Mouse (Mus musculus): ENCODE data around the gene Pi16. TPM values are rescaled to one million over a fixed set of nuclear protein-coding genes. Genes with fewer than 3 reads are reported as not detected.
A peak's percentile ranks its signal among the peaks of the same experiment; 100 is the strongest.

Pi16 gene
- polyA plus RNA-seq, 1 experiment from 2014 or later: 0.37 TPM

DNA sequence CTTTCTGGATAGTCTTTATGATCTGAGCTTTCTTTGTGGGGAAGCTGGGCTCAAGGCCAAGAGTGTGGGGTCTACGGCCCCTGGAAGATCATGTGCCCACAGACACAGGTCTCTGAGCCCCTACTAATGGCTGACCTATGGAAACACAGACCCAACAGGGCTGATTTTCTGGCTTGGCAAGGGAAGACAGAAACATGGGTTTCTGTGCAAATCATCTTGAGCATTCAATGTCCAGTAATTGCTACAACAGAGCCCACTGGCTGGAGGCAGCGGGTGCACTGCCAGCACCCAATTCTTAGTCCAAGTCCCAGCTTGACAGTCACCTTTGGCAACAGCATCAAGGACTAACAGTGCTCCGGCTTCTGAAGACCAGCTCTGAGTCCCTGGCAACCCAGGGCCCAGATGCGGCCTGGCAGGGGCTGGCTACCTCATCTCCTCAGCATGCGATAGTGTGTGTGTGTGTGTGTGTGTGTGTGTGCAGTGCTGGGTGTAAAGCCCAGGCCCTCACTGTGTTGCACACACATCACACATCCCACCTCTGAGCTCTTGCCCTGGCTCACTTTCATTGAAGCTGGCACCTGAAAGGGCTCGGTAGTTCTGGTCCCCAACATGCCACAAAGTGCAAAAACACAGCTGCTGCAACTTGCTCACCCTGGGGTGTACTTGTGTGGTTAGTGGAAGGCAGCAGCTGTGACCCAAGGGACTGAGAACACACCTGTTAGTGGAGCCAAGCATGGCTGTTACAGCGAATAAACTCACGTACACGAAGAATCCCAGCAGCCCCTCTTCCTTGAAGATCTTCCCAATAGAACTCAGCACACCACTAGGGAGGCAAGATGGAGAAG is 20.7 kb downstream of the Pi16 start:
- H3K4me3 ChIP-seq: no peak overlapping the region
- no peak overlapping the region for H3K27ac ChIP-seq
- H3K9me3 ChIP-seq (replicated peaks): no peaks in the 10 kb centered on the region
- no peak overlapping the region for H3K9ac ChIP-seq
- no peaks in the 10 kb centered on the region for H3K27me3 ChIP-seq (replicated peaks)
- H3K4me2 ChIP-seq: no peak overlapping the region
- H3K4me1 ChIP-seq: peaks cover 29% of the 10 kb centered on the region
- peaks cover 84% of the 10 kb centered on the region for H3K36me3 ChIP-seq
- ATAC-seq: no peak
- WGBS (ENCODE audit: insufficient replicate concordance): 88% methylated on average over 9 of the region's 9 CpGs

DNA sequence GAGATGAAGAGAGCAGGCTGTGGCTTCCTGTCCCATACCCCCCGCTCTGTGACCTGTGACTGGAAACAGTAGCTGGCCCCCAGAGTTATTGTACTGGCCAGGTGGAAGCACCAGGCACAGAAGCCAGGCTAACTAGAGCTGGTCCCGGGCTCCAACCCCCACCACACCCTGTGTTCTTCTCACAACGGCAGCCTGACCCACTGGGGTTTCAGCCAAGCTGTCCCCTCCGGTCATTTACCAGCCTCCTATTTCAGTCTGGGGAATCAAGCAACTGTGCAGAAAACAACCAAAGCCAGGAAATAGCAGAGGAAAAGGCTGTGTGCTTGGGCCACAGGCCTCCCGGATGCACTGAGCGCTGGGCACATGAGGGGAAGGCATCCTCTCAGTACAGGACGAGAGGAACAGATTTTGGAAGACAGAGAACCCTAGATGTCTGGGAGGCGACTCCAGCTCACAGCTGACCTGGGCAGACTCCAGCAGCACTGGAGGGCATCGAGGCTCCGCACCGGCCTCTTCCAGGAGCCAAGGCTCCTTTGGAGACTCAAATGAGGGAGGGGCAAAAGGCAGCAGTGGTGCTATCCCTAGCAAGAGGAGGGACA is 21.8 kb downstream of the Pi16 start:
- Histone ChIP-seq H3K4me3 (no peak overlapping the region), H3K9ac (no peak overlapping the region), H3K27ac (0 out of 2 replicates have a peak overlapping the region, but pooled peaks have one; percentile 8), H3K4me2 (no peak overlapping the region), H3K27me3 (replicated peaks) (no peaks in the 10 kb centered on the region), H3K4me1 (peaks cover 39% of the 10 kb centered on the region), H3K9me3 (replicated peaks) (no peaks in the 10 kb centered on the region), H3K36me3 (peaks cover 84% of the 10 kb centered on the region)
- no peak for ATAC-seq
- 80% methylated on average over 11 of the region's 11 CpGs for WGBS (ENCODE audit: insufficient replicate concordance)

DNA sequence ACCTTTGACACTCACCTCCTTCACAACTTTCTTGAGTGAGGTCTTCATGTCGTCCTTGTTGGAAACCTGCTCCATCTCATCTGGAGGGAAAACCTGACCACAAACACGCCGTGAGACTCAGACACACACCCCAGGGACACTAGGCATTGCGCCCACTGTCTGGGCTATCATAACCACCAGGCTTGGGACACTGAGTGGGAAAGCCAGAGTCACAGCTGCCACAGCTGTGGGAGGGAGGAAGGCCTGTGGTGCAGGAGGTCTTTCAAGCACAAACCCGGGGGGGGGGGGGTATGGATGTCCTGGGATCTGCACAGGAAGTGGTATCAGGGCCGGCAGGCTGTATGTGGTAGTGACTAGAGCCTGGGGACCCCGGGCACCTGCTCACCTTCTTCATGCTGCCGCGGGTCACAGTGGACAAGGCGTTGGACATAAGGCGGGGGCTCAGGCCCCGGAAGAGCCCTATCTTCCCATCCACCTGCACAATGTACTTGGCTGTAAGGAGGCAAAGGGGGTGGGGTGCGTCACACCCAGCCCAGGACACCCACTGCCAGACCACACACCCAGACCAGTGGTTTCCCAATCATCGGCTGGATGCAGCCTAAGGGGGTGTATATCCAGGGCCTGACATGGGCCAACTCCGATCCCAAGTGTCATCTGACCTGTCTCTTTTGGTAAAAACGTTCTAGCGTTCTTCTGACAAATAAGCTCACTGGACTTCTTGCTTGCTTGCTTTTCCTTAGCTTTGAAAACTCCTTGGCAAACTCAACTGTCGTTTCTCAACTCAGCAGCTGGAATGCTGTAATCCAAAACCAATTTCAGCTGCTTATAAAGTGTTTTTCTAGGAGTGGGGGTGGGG is 23.2 kb downstream of the Pi16 start:
- Histone ChIP-seq H3K4me1 (peaks cover 45% of the 10 kb centered on the region), H3K27ac (0 out of 2 replicates have a peak overlapping the region, but pooled peaks have one; percentile 6), H3K27me3 (replicated peaks) (no peaks in the 10 kb centered on the region), H3K4me3 (no peak overlapping the region), H3K36me3 (peaks cover 81% of the 10 kb centered on the region), H3K4me2 (no peak overlapping the region), H3K9me3 (replicated peaks) (no peaks in the 10 kb centered on the region), H3K9ac (no peak overlapping the region)
- 75% methylated on average over 18 of the region's 18 CpGs for WGBS (ENCODE audit: insufficient replicate concordance)
- no peak for ATAC-seq

DNA sequence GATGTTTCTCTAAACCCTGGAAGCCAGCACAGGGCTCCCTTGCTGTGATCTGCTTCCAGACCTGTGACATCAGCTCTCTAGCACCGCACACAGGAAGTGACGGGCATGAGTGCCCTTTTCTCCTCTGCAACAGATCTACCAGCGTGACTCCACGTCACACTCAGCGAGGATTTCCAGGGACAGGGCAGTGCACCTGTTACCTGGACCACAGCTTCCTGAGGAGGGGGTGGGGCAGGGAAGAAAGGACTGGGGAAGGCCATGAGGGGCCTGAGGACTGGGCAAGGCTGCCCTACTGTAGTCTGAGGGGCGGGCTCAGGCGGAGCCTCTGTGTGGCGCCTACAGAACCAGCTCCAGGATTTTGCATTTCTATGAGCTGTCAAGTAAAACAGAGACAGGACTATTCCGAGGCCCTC is 24.1 kb downstream of the Pi16 start:
- H3K27ac ChIP-seq: peak overlapping the region; percentile 66
- H3K36me3 ChIP-seq: peaks cover 72% of the 10 kb centered on the region
- H3K9ac ChIP-seq: no peak overlapping the region
- no peaks in the 10 kb centered on the region for H3K9me3 ChIP-seq (replicated peaks)
- WGBS (ENCODE audit: insufficient replicate concordance): 43% methylated on average over 9 of the region's 9 CpGs
- H3K27me3 ChIP-seq (replicated peaks): no peaks in the 10 kb centered on the region
- H3K4me1 ChIP-seq: peaks cover 55% of the 10 kb centered on the region
- peak; percentile 33; the same call in 1 of the 2 replicates for ATAC-seq
- no peak overlapping the region for H3K4me3 ChIP-seq
- peak overlapping the region; percentile 35 for H3K4me2 ChIP-seq

DNA sequence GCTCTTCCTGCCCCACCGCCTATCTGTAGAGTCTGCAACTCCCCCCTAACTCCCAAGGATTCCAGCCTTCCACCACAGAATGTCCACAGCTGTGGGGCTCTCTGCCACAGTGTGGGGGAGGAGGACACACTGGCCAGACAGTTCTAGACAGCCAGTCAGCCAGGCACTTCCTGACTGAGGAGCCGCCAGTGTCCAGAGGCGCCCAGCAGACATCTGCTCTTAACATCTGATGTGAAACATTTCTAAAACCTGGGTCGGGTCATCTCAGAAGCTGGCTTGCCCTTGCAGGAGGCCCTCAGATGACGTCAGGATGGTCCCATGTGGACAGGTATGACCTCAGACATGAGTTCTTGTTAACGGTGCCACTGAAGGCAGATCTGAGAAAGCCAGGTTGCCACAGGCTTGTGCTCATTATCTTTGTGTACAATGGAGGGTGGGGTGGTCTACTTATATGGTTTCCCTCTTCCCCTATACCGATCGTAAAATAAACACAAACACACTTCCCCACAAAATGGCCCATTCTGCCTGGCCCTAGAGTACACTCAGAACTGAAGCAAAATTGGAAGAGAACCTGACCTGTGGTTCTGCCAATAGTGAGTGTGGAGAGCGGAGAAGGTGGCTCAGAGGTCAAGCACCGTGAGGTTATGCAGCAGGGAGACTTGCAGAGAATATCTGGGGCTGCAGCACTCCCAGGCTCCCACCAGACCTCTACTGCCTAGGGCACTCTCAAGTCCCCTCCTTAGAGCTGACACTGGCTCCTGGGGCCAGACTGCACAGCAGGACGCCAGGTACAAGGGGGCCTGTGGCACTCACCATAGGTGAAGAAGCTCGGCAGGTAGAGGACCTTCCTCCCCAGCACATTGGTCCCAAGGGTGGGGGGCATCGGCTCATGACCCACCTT is 24.8 kb downstream of the Pi16 start:
- Histone ChIP-seq H3K36me3 (peaks cover 65% of the 10 kb centered on the region), H3K27me3 (replicated peaks) (no peaks in the 10 kb centered on the region), H3K4me2 (peak overlapping the region; percentile 35), H3K27ac (peak overlapping the region; percentile 66), H3K4me1 (peaks cover 62% of the 10 kb centered on the region), H3K4me3 (no peak overlapping the region), H3K9ac (no peak overlapping the region), H3K9me3 (replicated peaks) (no peaks in the 10 kb centered on the region)
- ATAC-seq: peak; percentile 48
- WGBS (ENCODE audit: insufficient replicate concordance): 36% methylated on average over 13 of the region's 13 CpGs

DNA sequence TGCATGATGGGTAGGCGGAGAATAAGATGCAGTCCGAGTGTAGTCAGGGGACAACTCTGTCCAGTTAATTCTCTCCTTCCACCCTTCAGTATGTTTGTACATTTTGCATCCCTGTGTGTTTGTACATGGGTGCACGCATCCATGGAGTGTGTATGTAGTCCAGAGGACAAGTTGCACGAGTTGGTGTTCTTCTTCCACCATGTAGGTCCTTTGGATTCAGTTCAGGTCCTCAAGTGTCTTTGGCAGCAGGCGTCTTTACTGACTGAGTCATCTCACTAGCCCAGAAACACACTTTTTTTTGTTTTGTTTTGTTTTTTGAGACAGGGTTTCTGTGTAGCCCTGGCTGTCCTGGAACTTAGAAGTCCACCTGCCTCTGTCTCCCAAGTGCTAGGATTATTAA is 25.8 kb downstream of the Pi16 start:
- Histone ChIP-seq H3K9ac (no peak overlapping the region), H3K9me3 (replicated peaks) (no peaks in the 10 kb centered on the region), H3K27me3 (replicated peaks) (no peaks in the 10 kb centered on the region), H3K4me3 (no peak overlapping the region), H3K36me3 (peaks cover 55% of the 10 kb centered on the region), H3K4me2 (no peak overlapping the region), H3K27ac (peak overlapping the region; percentile 20; the same call in 1 of the 2 replicates), H3K4me1 (peaks cover 68% of the 10 kb centered on the region)
- no peak for ATAC-seq
- WGBS (ENCODE audit: insufficient replicate concordance): 82% methylated on average over 5 of the region's 5 CpGs

DNA sequence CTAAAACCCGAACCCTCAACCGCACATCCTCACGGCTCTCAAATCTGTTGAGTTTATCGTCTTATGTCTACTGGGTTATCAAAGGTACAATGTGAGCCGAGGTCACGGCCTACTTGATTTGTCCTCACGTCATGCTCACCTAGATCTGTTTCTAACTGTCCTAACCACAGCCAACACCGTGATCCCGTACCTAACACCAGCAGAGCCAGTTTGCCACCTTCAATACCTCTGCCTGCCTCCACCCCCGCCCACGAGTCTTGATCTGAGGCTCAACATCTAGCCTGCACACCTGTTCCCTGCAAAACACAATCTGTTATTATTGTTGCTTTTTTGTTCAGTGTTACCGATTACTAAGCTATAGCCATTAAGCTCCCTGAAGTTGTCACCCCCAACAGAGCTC is 27.8 kb downstream of the Pi16 start:
- Histone ChIP-seq H3K9me3 (replicated peaks) (no peaks in the 10 kb centered on the region), H3K4me2 (peak overlapping the region; percentile 99; the same call in 1 of the 2 replicates), H3K9ac (no peak overlapping the region), H3K4me3 (no peak overlapping the region), H3K4me1 (peaks cover 78% of the 10 kb centered on the region), H3K27ac (no peak overlapping the region), H3K36me3 (peaks cover 35% of the 10 kb centered on the region), H3K27me3 (replicated peaks) (no peaks in the 10 kb centered on the region)
- no peak for ATAC-seq
- 80% methylated on average over 12 of the region's 12 CpGs for WGBS (ENCODE audit: insufficient replicate concordance)

DNA sequence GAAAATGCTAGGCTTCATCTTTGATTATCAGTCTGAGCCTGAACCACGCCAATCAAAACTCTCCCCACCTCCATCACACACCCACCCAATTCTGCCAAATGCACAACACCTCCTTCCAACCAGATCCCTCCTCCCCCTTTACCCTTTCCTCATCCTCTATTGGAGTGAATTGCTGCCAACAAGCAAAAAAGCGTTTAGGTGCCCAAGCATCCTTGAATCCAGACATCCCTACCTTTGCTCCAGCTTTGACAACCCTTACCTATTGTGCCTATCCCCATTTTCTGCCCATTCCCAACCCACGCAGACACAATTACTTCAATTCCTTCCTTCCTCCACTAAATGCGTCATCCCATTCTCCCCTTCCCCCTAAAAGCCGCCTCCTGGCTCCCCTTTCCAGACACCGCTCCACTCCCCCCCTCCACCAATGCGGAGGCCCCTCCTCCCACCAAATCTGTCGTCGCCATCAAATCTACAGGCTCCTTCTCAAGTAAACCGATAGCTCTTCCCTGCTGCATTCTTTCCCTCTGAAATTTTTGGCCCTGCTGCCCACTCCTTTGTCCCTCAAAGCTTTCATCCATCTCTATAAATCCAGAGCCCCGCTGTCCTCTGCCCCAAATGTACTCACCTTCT is 29.1 kb downstream of the Pi16 start:
- ATAC-seq: no peak
- peak overlapping the region; percentile 96 for H3K9ac ChIP-seq
- H3K27ac ChIP-seq: peak overlapping the region; percentile 85
- H3K4me2 ChIP-seq: peak overlapping the region; percentile 99
- peaks cover 65% of the 10 kb centered on the region for H3K4me1 ChIP-seq
- H3K4me3 ChIP-seq: peak overlapping the region; percentile 96
- 7% methylated on average over 11 of the region's 11 CpGs for WGBS (ENCODE audit: insufficient replicate concordance)
- H3K36me3 ChIP-seq: peaks cover 26% of the 10 kb centered on the region
- H3K27me3 ChIP-seq (replicated peaks): no peaks in the 10 kb centered on the region
- H3K9me3 ChIP-seq (replicated peaks): no peaks in the 10 kb centered on the region

DNA sequence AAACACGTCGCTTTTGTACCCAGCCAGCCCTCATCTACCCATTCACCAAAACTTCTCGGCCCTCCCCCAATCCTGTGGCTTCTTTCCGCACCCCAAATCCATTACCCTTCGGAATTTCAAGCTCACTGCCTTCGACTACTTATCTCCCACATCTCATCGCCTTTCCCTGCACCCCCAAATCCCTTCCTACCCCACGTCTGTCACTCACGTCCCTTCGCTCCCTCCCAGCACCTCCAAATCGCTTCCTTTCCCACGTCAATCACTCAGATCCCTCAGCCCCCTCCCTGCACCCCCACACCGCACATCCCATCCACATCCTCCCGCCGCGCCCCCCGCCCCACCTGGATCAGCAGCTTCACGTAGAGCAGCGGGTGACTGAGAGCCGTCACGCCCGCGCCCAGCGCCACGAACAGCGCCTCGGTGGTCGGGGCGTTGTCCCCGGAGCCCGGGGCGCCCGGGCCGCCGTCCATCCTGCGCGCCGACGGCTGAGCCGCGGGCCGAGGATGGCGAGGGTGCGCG is 29.7 kb downstream of the Pi16 start:
- no peak for ATAC-seq
- no peaks in the 10 kb centered on the region for H3K27me3 ChIP-seq (replicated peaks)
- peak overlapping the region; percentile 99 for H3K4me2 ChIP-seq
- H3K4me3 ChIP-seq: peak overlapping the region; percentile 96
- H3K27ac ChIP-seq: peak overlapping the region; percentile 85
- peak overlapping the region; percentile 96 for H3K9ac ChIP-seq
- under 1% methylated on average over 45 of the region's 45 CpGs for WGBS (ENCODE audit: insufficient replicate concordance)
- H3K36me3 ChIP-seq: peaks cover 26% of the 10 kb centered on the region
- H3K4me1 ChIP-seq: peaks cover 59% of the 10 kb centered on the region
- no peaks in the 10 kb centered on the region for H3K9me3 ChIP-seq (replicated peaks)

DNA sequence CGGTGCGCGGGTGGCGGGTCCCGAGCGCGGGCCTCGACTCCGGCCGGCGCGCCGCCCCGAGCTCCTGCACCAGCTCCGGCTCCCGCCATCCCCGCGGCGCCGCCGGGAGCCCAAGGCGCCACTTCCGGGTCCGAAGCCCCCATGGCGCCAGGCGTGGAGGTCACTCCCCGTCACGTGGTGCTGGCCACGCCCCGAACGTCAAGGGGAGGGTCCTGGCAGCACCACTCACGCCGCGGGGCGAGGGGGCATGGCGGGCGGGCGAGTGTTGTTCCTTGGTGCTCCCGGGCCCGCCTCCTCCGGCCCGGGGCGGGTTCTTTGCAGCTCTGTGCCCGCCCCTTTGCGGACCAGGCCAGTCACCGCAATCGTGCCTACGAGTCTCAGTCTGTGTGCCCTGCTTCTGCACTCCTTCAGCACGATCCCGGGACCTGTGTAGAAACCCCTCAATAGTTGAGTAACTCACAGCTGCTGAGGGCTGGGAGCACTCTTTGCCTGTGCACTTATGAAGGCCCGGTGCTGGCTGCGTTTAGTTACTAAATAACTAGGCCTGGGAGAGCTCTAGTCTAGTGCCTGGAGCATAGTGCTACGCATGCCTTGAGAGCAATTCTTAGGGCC is 30.3 kb downstream of the Pi16 start, which contains the start of gene Mtch1:
Gene Mtch1, minus strand, starts transcription at position 290 of the 612 bp plus-strand sequence.
- Histone ChIP-seq H3K27ac (peak within 1 kb of the TSS; percentile 85), H3K4me1 (peaks cover 54% of the 10 kb centered on the region), H3K9me3 (replicated peaks) (no peaks in the 10 kb centered on the region), H3K4me3 (peak within 1 kb of the TSS; percentile 96), H3K36me3 (peaks cover 22% of the 10 kb centered on the region), H3K9ac (peak within 1 kb of the TSS; percentile 96), H3K4me2 (peak within 1 kb of the TSS; percentile 99), H3K27me3 (replicated peaks) (no peaks in the 10 kb centered on the region)
- peak; percentile 97 for ATAC-seq
- WGBS (ENCODE audit: insufficient replicate concordance): 2% methylated on average over 39 of the region's 53 CpGs

All from liver, embryonic 12.5 days (tissue).